Mouse (Mus musculus) hindbrain, embryonic 14.5 days (tissue): ENCODE results near the gene Maff. TPM values are rescaled to one million over a fixed set of nuclear protein-coding genes. Genes with fewer than 3 reads are reported as not detected.

Experiments used
- ATAC-seq: fragments of 200-750 bp; cut with Nextera tagmentation; 2 replicates; pipeline ENCODE4 v1.8.0; 2017; ENCODE audit warnings: moderate number of reproducible peaks, mild to moderate bottlenecking, moderate TSS enrichment, moderate library complexity; ENCODE audit not compliant: low FRiP score
- DNase-seq: peaks from one replicate; pipeline ENCODE4 v3.0.0-alpha.2; 2015; ENCODE audit warnings: low spot score
- H3K27ac ChIP-seq: fragments of 300-500 bp; sonication (generic); 2 replicates; pipeline ENCODE4 v1.5.1; 2014; ENCODE audit warnings: mild to moderate bottlenecking, moderate library complexity
- H3K27me3 ChIP-seq: fragments of 300-500 bp; sonication (generic); 2 replicates; pipeline ENCODE4 v1.6.1; 2014; ENCODE audit warnings: mild to moderate bottlenecking, low read length, mixed read lengths; ENCODE audit not compliant: control insufficient read depth, insufficient read depth
- H3K36me3 ChIP-seq: fragments of 300-500 bp; sonication (generic); replicated peaks from 2 replicates; pipeline ENCODE4 v1.6.1; 2014; ENCODE audit not compliant: control insufficient read depth, insufficient read depth
- H3K4me1 ChIP-seq: fragments of 300-500 bp; sonication (generic); replicated peaks from 2 replicates; pipeline ENCODE4 v1.6.1; 2014; ENCODE audit warnings: antibody characterized with exemption, low read length, mixed read lengths; ENCODE audit not compliant: control insufficient read depth, insufficient read depth
- H3K4me2 ChIP-seq: fragments of 300-500 bp; sonication (generic); replicated peaks from 2 replicates; pipeline ENCODE4 v1.6.1; 2014; ENCODE audit warnings: mild to moderate bottlenecking, moderate library complexity
- H3K4me3 ChIP-seq: fragments of 300-500 bp; sonication (generic); replicated peaks from 2 replicates; pipeline ENCODE4 v1.5.1; 2014; ENCODE audit warnings: mild to moderate bottlenecking, low read length
- H3K9ac ChIP-seq: fragments of 300-500 bp; sonication (generic); 2 replicates; pipeline ENCODE4 v1.6.1; 2014
- H3K9me3 ChIP-seq: fragments of 300-500 bp; sonication (generic); 2 replicates; pipeline ENCODE4 v1.6.1; 2016; ENCODE audit warnings: low read length; ENCODE audit not compliant: control insufficient read depth
- WGBS: fragments of 180-500 bp; shearing (Covaris S2); extraction: QIAGEN DNeasy Blood & Tissue Kit; methylation state at CpG from one replicate; pipeline ENCODE4 v1.1.7; 2014; 5-methylcytosine and 5-hydroxymethylcytosine counted together
- microRNA counts: library from miRNA; unstranded; fragments of <30 nt; microRNA quantifications from one replicate; lab custom pipeline; 2016
- microRNA-seq: library from miRNA; unstranded; fragments of <30 nt; microRNA quantifications from one replicate; pipeline ENCODE4, GENCODE M21; 2016
- polyA plus RNA-seq: library from polyadenylated mRNA; unstranded; fragments of >200 nt; fragmentation: Nextera tagmentation; extraction: Ambion mirVana; gene quantifications from 2 replicates; pipeline ENCODE4 v1.2.1, GENCODE M21; 2014

The Maff gene
- polyA plus RNA-seq, 1 experiment from 2014 or later: 1.1 TPM

GRCm38 (mm10) chr15:79404277-79404676 is 57.9 kb downstream of the Maff start:
- DNase-seq (no peak), ATAC-seq (no peak)
- Histone ChIP-seq H3K27me3 (0 out of 2 replicates have a peak, but pooled peaks cover 3% of the 10 kb centered on the region), H3K36me3 (no peaks in the 10 kb centered on the region), H3K4me2 (peak overlapping the region; percentile 94; the same call in 1 of the 2 replicates), H3K4me1 (peaks cover 30% of the 10 kb centered on the region), H3K27ac (no peak overlapping the region), H3K4me3 (no peak overlapping the region), H3K9ac (0 out of 2 replicates have a peak overlapping the region, but pooled peaks have one; percentile 92), H3K9me3 (no peaks in the 10 kb centered on the region)
- WGBS: 56% methylated on average over 1 of the region's 1 CpGs

GRCm38 (mm10) chr15:79406564-79406963 is 60.1 kb downstream of the Maff start:
- DNase-seq (no peak), ATAC-seq (no peak)
- H3K9ac ChIP-seq: no peak overlapping the region
- no peak overlapping the region for H3K4me3 ChIP-seq
- 83% methylated on average over 4 of the region's 4 CpGs for WGBS
- peaks cover 14% of the 10 kb centered on the region for H3K4me1 ChIP-seq
- no peaks in the 10 kb centered on the region for H3K36me3 ChIP-seq
- H3K4me2 ChIP-seq: no peak overlapping the region
- no peak overlapping the region for H3K27ac ChIP-seq
- no peaks in the 10 kb centered on the region for H3K9me3 ChIP-seq
- 0 out of 2 replicates have a peak, but pooled peaks cover 3% of the 10 kb centered on the region for H3K27me3 ChIP-seq

MicroRNAs encoded within 50 kb of the gene (microRNA counts, 519-probe panel; counts per million panel counts)
- not detected for microRNA mmu-miR-1943 (lab: Ali Mortazavi, UCI)

Small RNA genes lying within 50 kb of the gene (microRNA-seq; reads per million reads assigned to microRNA genes)
- 2.3 reads per million, percentile 7 among the genes with 10 or more reads in this experiment for gene Mir1943

Other genes with a start within 250 kb of the Maff start
- gene Micall1, start 237.7 kb upstream of the Maff start, polyA plus RNA-seq: 12.9 and 14.3 TPM in 2 replicates
- 273 and 298 TPM in 2 replicates for gene Polr2f, start 205.6 kb upstream of the Maff start, polyA plus RNA-seq
- 18.3 and 19.1 TPM in 2 replicates for gene 1700088E04Rik, start 205.4 kb upstream of the Maff start, polyA plus RNA-seq
- 8.9 and 10.3 TPM in 2 replicates for gene Sox10, start 181.4 kb upstream of the Maff start, polyA plus RNA-seq
- gene Pick1, start 117.4 kb upstream of the Maff start, polyA plus RNA-seq: 45.8 and 48.2 TPM in 2 replicates
- gene Gm49486, start 117.2 kb upstream of the Maff start, polyA plus RNA-seq: 1.1 TPM in 2 replicates
- 0.90 and 1.2 TPM in 2 replicates for gene Slc16a8, start 91.9 kb upstream of the Maff start, polyA plus RNA-seq
- 2.3 and 2.6 TPM in 2 replicates for gene Baiap2l2, start 61.1 kb upstream of the Maff start, polyA plus RNA-seq
- gene Pla2g6, start 18.2 kb upstream of the Maff start, polyA plus RNA-seq: 21.2 and 22.9 TPM in 2 replicates
- 39.9 and 40.0 TPM in 2 replicates for gene Tmem184b, start 56.9 kb downstream of the Maff start, polyA plus RNA-seq
- gene Csnk1e, start 108.9 kb downstream of the Maff start, polyA plus RNA-seq: 184 and 213 TPM in 2 replicates
- not detected in 2 replicates for gene Kcnj4, start 158.6 kb downstream of the Maff start, polyA plus RNA-seq
- 8.1 and 10.1 TPM in 2 replicates for gene Kdelr3, start 169.8 kb downstream of the Maff start, polyA plus RNA-seq
- 87.3 and 92.4 TPM in 2 replicates for gene Ddx17, start 200.1 kb downstream of the Maff start, polyA plus RNA-seq